Mouse (Mus musculus) hindbrain, postnatal 0 days (tissue): ENCODE measurements around the gene Gm10320. TPM values are rescaled to one million over a fixed set of nuclear protein-coding genes. Genes with fewer than 3 reads are reported as not detected.
A peak's percentile ranks its signal among the peaks of the same experiment; 100 is the strongest.

ENCODE experiments used
- ATAC-seq: fragments of 200-750 bp; cut with Nextera tagmentation; 2 replicates; pipeline ENCODE4 v1.8.0; 2017; ENCODE audit warnings: mild to moderate bottlenecking, moderate TSS enrichment, moderate library complexity
- DNase-seq: peaks from one replicate; pipeline ENCODE4 v3.0.0-alpha.2; 2015; ENCODE audit warnings: low spot score
- H3K27ac ChIP-seq: fragments of 300-500 bp; sonication (generic); 2 replicates; pipeline ENCODE4 v1.5.1; 2014; ENCODE audit warnings: mild to moderate bottlenecking
- H3K27me3 ChIP-seq: fragments of 300-500 bp; sonication (generic); 2 replicates; pipeline ENCODE4 v1.6.1; 2014; ENCODE audit warnings: low read length, mixed read lengths; ENCODE audit not compliant: insufficient read depth
- H3K36me3 ChIP-seq: fragments of 300-500 bp; sonication (generic); 2 replicates; pipeline ENCODE4 v1.6.1; 2014; ENCODE audit warnings: low read length, mixed read lengths; ENCODE audit not compliant: insufficient read depth
- H3K4me1 ChIP-seq: fragments of 300-500 bp; sonication (generic); 2 replicates; pipeline ENCODE4 v1.6.1; 2014; ENCODE audit warnings: antibody characterized with exemption, low read length, mixed read lengths; ENCODE audit not compliant: insufficient read depth
- H3K4me2 ChIP-seq: fragments of 300-500 bp; sonication (generic); 2 replicates; pipeline ENCODE4 v1.6.1; 2014; ENCODE audit warnings: low read depth, mild to moderate bottlenecking, low read length, moderate library complexity, mixed read lengths
- H3K4me3 ChIP-seq: fragments of 300-500 bp; sonication (generic); 2 replicates; pipeline ENCODE4 v1.5.1; 2014; ENCODE audit warnings: low read length
- H3K9ac ChIP-seq: fragments of 300-500 bp; sonication (generic); replicated peaks from 2 replicates; pipeline ENCODE4 v1.6.1; 2014; ENCODE audit warnings: mild to moderate bottlenecking, low read length, moderate library complexity, mixed read lengths
- H3K9me3 ChIP-seq: fragments of 300-500 bp; sonication (generic); 2 replicates; pipeline ENCODE4 v1.6.1; 2016; ENCODE audit warnings: low read length, mixed read lengths
- CTCF ChIP-seq: IDR thresholded peaks from 2 replicates; pipeline ENCODE4 v1.5.1; 2016; ENCODE audit warnings: antibody characterized with exemption, control low read depth, low read depth
- WGBS: fragments of 180-500 bp; shearing (Covaris S2); extraction: QIAGEN DNeasy Blood & Tissue Kit; methylation state at CpG from one replicate; pipeline ENCODE4 v1.1.7; 2014; 5-methylcytosine and 5-hydroxymethylcytosine counted together
- polyA plus RNA-seq: library from polyadenylated mRNA; unstranded; fragments of >200 nt; fragmentation: Nextera tagmentation; extraction: Ambion mirVana; gene quantifications from 2 replicates; pipeline ENCODE4 v1.2.1, GENCODE M21; 2015
- total RNA-seq: library from RNA; depleted of rRNA; stranded (reverse); fragments of >200 nt; gene quantifications from 2 replicates; pipeline ENCODE4 v1.2.3, GENCODE M21; 2014

The Gm10320 gene
- total and polyA plus RNA-seq, 2 experiments from 2014 or later, result 0.52 to 0.74 TPM

- H3K9me3 ChIP-seq, result peaks cover 3% of the 10 kb centered on the region; the same call in 1 of the 2 replicates
- H3K36me3 ChIP-seq, result no peaks in the 10 kb centered on the region
- no peak overlapping the region for H3K4me2 ChIP-seq
- no peak overlapping the region for H3K9ac ChIP-seq
- DNase-seq (no peak), ATAC-seq (no peak)
- no peaks in the 10 kb centered on the region for H3K27me3 ChIP-seq
- WGBS, result 58% methylated on average over 5 of the region's 5 CpGs
- H3K27ac ChIP-seq, result no peak overlapping the region
- H3K4me1 ChIP-seq, result no peaks in the 10 kb centered on the region
- no peak overlapping the region for H3K4me3 ChIP-seq
- TF ChIP-seq CTCF, result no peak
Observed at GRCm38 (mm10) chr13:98517666-98518065, 25.9 kb upstream of the Gm10320 start.

GRCm38 (mm10) chr13:98516985-98517384 lies 25.2 kb upstream of the Gm10320 start:
- DNase-seq, result no peak
- no peaks in the 10 kb centered on the region for H3K9me3 ChIP-seq

GRCm38 (mm10) chr13:98512066-98512465 lies 20.3 kb upstream of the Gm10320 start:
- ATAC-seq (no peak), DNase-seq (no peak)
- no peak overlapping the region for H3K27ac ChIP-seq
- H3K27me3 ChIP-seq, result peaks cover 11% of the 10 kb centered on the region
- H3K36me3 ChIP-seq, result no peaks in the 10 kb centered on the region
- 75% methylated on average over 4 of the region's 4 CpGs for WGBS
- TF ChIP-seq CTCF, result no peak
- no peaks in the 10 kb centered on the region for H3K9me3 ChIP-seq
- no peaks in the 10 kb centered on the region for H3K4me1 ChIP-seq
- H3K9ac ChIP-seq, result no peak overlapping the region
- H3K4me2 ChIP-seq, result no peak overlapping the region
- H3K4me3 ChIP-seq, result no peak overlapping the region

More at GRCm38 (mm10) chr13:98516985-98517384, 25.2 kb upstream of the Gm10320 start:
- Histone ChIP-seq H3K4me3 (no peak overlapping the region), H3K4me1 (no peaks in the 10 kb centered on the region), H3K4me2 (no peak overlapping the region), H3K9ac (no peak overlapping the region), H3K27me3 (no peaks in the 10 kb centered on the region), H3K36me3 (no peaks in the 10 kb centered on the region), H3K27ac (no peak overlapping the region)
- 76% methylated on average over 4 of the region's 4 CpGs for WGBS
- ATAC-seq, result no peak
- no peak for TF ChIP-seq CTCF

- Histone ChIP-seq H3K27me3 (peaks cover 37% of the 10 kb centered on the region), H3K27ac (no peak overlapping the region), H3K36me3 (no peaks in the 10 kb centered on the region), H3K9me3 (no peaks in the 10 kb centered on the region), H3K4me2 (no peak overlapping the region), H3K4me1 (no peaks in the 10 kb centered on the region), H3K4me3 (no peak overlapping the region), H3K9ac (no peak overlapping the region)
- DNase-seq (no peak), ATAC-seq (no peak)
- no peak for TF ChIP-seq CTCF
- WGBS, result 58% methylated on average over 2 of the region's 2 CpGs
Observed at GRCm38 (mm10) chr13:98507656-98508055, 15.9 kb upstream of the Gm10320 start.

- no peak overlapping the region for H3K4me3 ChIP-seq
- H3K4me2 ChIP-seq, result no peak overlapping the region
- H3K36me3 ChIP-seq, result no peaks in the 10 kb centered on the region
- no peaks in the 10 kb centered on the region for H3K4me1 ChIP-seq
- ATAC-seq, result no peak
- 27% methylated on average over 4 of the region's 4 CpGs for WGBS
- no peak for DNase-seq
- H3K27ac ChIP-seq, result no peak overlapping the region
- H3K9me3 ChIP-seq, result no peaks in the 10 kb centered on the region
- H3K27me3 ChIP-seq, result peaks cover 38% of the 10 kb centered on the region
- no peak overlapping the region for H3K9ac ChIP-seq
- no peak for TF ChIP-seq CTCF
Observed at GRCm38 (mm10) chr13:98506496-98506895, 14.7 kb upstream of the Gm10320 start.

GRCm38 (mm10) chr13:98505989-98506388 lies 14.2 kb upstream of the Gm10320 start:
- Histone ChIP-seq H3K4me2 (no peak overlapping the region), H3K36me3 (no peaks in the 10 kb centered on the region), H3K4me3 (no peak overlapping the region), H3K9me3 (no peaks in the 10 kb centered on the region), H3K27me3 (peaks cover 42% of the 10 kb centered on the region), H3K27ac (no peak overlapping the region), H3K4me1 (no peaks in the 10 kb centered on the region), H3K9ac (no peak overlapping the region)
- WGBS, result 19% methylated on average over 6 of the region's 6 CpGs
- TF ChIP-seq CTCF, result no peak
- no peak for ATAC-seq
- no peak for DNase-seq

GRCm38 (mm10) chr13:98505489-98505857 lies 13.7 kb upstream of the Gm10320 start:
- H3K27me3 ChIP-seq, result peaks cover 47% of the 10 kb centered on the region

More at GRCm38 (mm10) chr13:98505489-98505857, 13.7 kb upstream of the Gm10320 start:
- Histone ChIP-seq H3K4me3 (no peak overlapping the region), H3K27ac (no peak overlapping the region), H3K9ac (no peak overlapping the region), H3K9me3 (no peaks in the 10 kb centered on the region), H3K36me3 (no peaks in the 10 kb centered on the region), H3K4me2 (0 out of 2 replicates have a peak overlapping the region, but pooled peaks have one; percentile 49), H3K4me1 (no peaks in the 10 kb centered on the region)
- WGBS, result 7% methylated on average over 11 of the region's 11 CpGs
- TF ChIP-seq CTCF, result no peak
- ATAC-seq, result no peak
- no peak for DNase-seq
